Mouse (Mus musculus) midbrain, embryonic 11.5 days (tissue): ENCODE data around the gene Pdx1. TPM values are rescaled to one million over a fixed set of nuclear protein-coding genes. Genes with fewer than 3 reads are reported as not detected.
A peak's percentile ranks its signal among the peaks of the same experiment; 100 is the strongest.

Experiments used
- ATAC-seq: fragments of 200-750 bp; cut with Nextera tagmentation; 2 replicates; pipeline ENCODE4 v1.8.0; 2017; ENCODE audit warnings: moderate TSS enrichment, moderate library complexity; ENCODE audit not compliant: low FRiP score
- DNase-seq: peaks from one replicate; pipeline ENCODE4 v3.0.0; 2015; ENCODE audit warnings: low spot score; ENCODE audit errors: missing footprints
- H3K27ac ChIP-seq: fragments of 300-500 bp; sonication (generic); 2 replicates; pipeline ENCODE4 v1.5.1; 2014; ENCODE audit warnings: low read depth, low read length
- H3K27me3 ChIP-seq: fragments of 300-500 bp; sonication (generic); 2 replicates; pipeline ENCODE4 v1.6.1; 2014; ENCODE audit warnings: mild to moderate bottlenecking, low read length, moderate library complexity, mixed read lengths; ENCODE audit not compliant: control insufficient read depth, insufficient read depth
- H3K36me3 ChIP-seq: fragments of 300-500 bp; sonication (generic); 2 replicates; pipeline ENCODE4 v1.6.1; 2014; ENCODE audit warnings: mild to moderate bottlenecking, low read length, moderate library complexity, mixed read lengths; ENCODE audit not compliant: control insufficient read depth, insufficient read depth
- H3K4me1 ChIP-seq: fragments of 300-500 bp; sonication (generic); 2 replicates; pipeline ENCODE4 v1.6.1; 2014; ENCODE audit warnings: low read length; ENCODE audit not compliant: control insufficient read depth, insufficient read depth
- H3K4me2 ChIP-seq: fragments of 300-500 bp; sonication (generic); 2 replicates; pipeline ENCODE4 v1.6.1; 2014; ENCODE audit warnings: mild to moderate bottlenecking, moderate library complexity
- H3K4me3 ChIP-seq: fragments of 300-500 bp; sonication (generic); 2 replicates; pipeline ENCODE4 v1.5.1; 2014; ENCODE audit warnings: low read depth, low read length
- H3K9ac ChIP-seq: fragments of 300-500 bp; sonication (generic); 2 replicates; pipeline ENCODE4 v1.6.1; 2014; ENCODE audit warnings: low read length
- H3K9me3 ChIP-seq: fragments of 300-500 bp; sonication (generic); 2 replicates; pipeline ENCODE4 v1.6.1; 2016; ENCODE audit warnings: low read length; ENCODE audit not compliant: control insufficient read depth
- WGBS: fragments of 180-500 bp; shearing (Covaris S2); extraction: QIAGEN DNeasy Blood & Tissue Kit; methylation state at CpG from one replicate; pipeline ENCODE4 v1.1.7; 2014; 5-methylcytosine and 5-hydroxymethylcytosine counted together
- polyA plus RNA-seq: library from polyadenylated mRNA; unstranded; fragments of >200 nt; fragmentation: Nextera tagmentation; extraction: Ambion mirVana; gene quantifications from 2 replicates; pipeline ENCODE4 v1.2.1, GENCODE M21; 2014

The Pdx1 gene
- polyA plus RNA-seq, 1 experiment from 2014 or later, result not detected

DNA sequence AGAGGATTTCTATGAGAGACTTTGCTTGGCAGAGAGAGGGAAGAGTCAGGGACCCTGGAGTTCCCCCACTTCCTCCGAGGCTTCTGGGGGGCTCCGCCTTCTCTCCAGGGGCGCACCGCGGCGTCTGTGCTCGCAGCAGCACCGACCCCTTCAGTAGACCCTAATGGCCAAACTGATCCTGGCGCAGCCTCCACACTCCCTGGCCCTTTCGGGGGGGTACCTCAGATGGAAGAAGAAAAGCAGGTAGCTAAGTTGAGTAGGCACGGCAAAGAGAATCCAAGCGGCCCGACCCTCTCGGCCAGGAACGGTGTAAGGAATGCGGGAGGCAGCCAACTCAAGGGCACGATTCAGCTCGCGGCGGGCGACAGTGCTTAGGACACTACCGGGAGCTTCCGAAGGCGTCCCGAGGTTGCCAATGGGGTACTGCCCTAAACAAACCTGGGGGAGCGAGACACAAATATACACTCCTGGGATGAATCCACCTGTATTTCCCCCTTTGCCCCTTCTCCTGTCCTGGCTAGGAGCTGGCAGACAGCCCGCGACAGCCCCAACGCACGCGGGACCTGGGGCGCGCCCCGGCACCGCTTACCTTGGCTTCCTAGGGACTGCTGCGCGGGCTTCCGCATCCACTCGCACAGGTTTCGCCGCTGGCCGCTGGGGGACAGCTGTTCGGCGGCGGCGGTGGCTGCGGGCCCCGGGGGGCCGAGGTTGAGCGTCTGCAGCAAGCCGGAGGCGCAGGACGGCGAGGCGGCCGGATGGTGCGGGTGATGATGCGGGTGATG is 36.3 kb downstream of the Pdx1 start:
- Histone ChIP-seq H3K27ac (no peak overlapping the region), H3K4me1 (peaks cover 7% of the 10 kb centered on the region), H3K36me3 (no peaks in the 10 kb centered on the region), H3K4me3 (no peak overlapping the region), H3K27me3 (peaks cover 100% of the 10 kb centered on the region), H3K9ac (no peak overlapping the region), H3K4me2 (no peak overlapping the region), H3K9me3 (no peaks in the 10 kb centered on the region)
- ATAC-seq (no peak), DNase-seq (peak; percentile 95)
- under 1% methylated on average over 57 of the region's 58 CpGs for WGBS

DNA sequence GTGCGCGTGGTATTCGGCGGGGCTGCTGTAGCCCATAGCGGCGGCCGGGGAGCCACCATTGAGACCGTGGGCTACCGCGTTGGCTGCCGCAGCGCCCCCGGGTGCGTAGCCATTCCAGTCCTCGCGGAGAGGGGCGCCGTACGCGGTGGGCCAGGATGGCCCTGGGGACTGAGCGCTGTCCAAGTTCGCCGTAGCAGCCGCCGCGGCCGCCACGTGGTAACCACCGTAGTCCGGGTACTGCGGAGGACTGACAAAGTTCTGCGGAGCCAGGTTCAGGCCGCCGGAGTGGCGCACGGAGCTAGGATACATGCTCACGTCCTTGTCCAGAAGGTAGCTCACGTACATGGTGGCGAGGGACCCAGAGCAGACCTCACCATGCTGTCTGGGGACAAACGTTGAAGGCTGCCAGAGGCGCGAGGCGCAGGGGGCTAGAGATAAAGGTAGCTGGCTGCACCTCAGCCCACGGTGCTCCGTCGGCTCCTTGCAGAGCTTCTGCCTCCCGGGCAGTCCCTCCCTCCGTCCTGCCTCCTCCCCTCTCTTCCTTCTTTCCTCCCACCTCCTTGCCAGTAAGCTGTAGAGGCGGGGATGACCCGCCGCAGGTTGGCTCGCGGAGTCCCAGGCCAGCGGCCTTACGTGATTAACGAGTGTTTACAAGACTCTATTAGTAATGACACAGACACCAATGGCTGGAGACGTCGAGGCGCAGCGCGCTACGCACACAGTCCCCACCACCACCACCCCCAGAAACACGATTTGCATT is 37.1 kb downstream of the Pdx1 start, which contains the start of gene Cdx2:
Cdx2 (minus strand) TSS at position 633 of the 760 bp plus-strand sequence.
- H3K4me2 ChIP-seq, result no peak within 1 kb of the TSS
- peak; percentile 94 for DNase-seq
- H3K4me3 ChIP-seq, result no peak within 1 kb of the TSS

DNA sequence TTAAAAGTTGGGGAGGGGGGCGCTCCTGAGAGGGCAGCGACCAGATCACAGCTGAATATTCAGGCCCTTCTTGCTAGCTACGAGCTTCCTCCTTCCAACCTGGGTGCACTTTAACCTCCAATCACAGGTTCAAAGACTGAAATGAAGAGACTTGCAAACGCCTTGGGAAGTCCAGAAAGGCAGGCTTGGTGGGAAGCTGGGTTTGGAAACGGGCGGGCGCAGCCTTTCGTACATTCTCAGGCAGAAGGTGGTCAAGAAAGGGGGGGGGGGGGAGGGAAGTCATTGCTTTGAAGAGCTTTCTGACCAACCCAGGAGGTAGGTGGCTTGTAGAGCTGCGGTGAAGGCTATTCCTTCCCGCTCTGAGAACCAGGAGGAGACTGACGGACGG is 37.6 kb downstream of the Pdx1 start:
- Histone ChIP-seq H3K9ac (no peak overlapping the region), H3K36me3 (no peaks in the 10 kb centered on the region), H3K4me2 (no peak overlapping the region), H3K9me3 (no peaks in the 10 kb centered on the region), H3K4me3 (no peak overlapping the region), H3K4me1 (peaks cover 7% of the 10 kb centered on the region), H3K27me3 (peaks cover 100% of the 10 kb centered on the region), H3K27ac (no peak overlapping the region)
- WGBS, result 0% methylated on average over 12 of the region's 12 CpGs
- ATAC-seq (no peak), DNase-seq (no peak)

More for the DNA sequence above, 37.1 kb downstream of the Pdx1 start, which contains the start of gene Cdx2:
- Histone ChIP-seq H3K4me1 (peaks cover 7% of the 10 kb centered on the region), H3K36me3 (no peaks in the 10 kb centered on the region), H3K9ac (no peak within 1 kb of the TSS), H3K27me3 (peaks cover 100% of the 10 kb centered on the region), H3K9me3 (no peaks in the 10 kb centered on the region), H3K27ac (no peak within 1 kb of the TSS)
- no peak for ATAC-seq
- 2% methylated on average over 63 of the region's 63 CpGs for WGBS

DNA sequence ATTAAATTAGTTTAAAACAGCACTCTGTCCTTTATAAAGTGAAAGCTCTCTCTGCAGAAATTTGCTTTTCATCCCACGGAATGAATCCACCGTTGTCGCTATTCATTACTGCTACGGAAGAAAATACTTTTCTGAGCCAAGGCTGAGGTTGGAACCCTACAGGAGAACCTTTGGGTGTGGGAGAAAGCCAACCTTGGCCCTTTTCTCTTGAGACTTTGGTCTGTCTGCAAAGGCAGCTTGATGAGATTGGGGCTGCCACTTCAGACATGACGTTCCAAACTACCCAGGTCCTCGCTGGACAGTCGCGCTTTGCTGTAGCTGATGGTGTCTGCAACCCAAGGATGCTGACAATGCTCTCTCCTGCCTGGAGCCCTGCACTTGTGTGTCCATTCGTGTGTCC is 38.7 kb downstream of the Pdx1 start:
- H3K36me3 ChIP-seq, result no peaks in the 10 kb centered on the region
- H3K27me3 ChIP-seq, result peaks cover 100% of the 10 kb centered on the region
- 7% methylated on average over 9 of the region's 9 CpGs for WGBS
- DNase-seq, result peak; percentile 94
- H3K9ac ChIP-seq, result no peak overlapping the region
- no peaks in the 10 kb centered on the region for H3K9me3 ChIP-seq
- peaks cover 7% of the 10 kb centered on the region for H3K4me1 ChIP-seq
- no peak overlapping the region for H3K4me2 ChIP-seq
- ATAC-seq, result no peak
- H3K27ac ChIP-seq, result no peak overlapping the region
- H3K4me3 ChIP-seq, result no peak overlapping the region

DNA sequence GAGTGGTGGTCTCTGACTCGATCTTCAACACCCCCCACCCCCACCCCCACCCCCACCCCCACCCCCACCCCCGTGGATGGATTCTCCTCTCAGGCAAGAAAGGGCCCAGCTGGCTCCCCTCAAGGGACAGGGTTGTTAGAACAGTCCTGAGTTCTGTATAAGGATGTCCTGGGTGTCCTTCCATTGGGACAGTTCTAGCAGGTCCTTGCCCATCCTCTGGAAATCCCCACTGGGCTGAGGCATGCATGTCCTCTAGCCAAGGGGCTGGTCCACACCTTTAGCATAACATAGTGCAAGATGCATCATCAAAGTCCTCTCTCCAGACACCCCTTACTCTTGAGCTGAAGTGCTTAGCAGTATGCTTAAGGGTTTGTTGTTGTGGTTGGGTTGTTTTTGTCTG is 40.0 kb downstream of the Pdx1 start:
- Histone ChIP-seq H3K9ac (no peak overlapping the region), H3K9me3 (no peaks in the 10 kb centered on the region), H3K4me1 (peaks cover 4% of the 10 kb centered on the region), H3K4me2 (no peak overlapping the region), H3K4me3 (no peak overlapping the region), H3K36me3 (no peaks in the 10 kb centered on the region), H3K27me3 (peaks cover 100% of the 10 kb centered on the region), H3K27ac (no peak overlapping the region)
- WGBS, result 0% methylated on average over 2 of the region's 2 CpGs
- no peak for ATAC-seq
- DNase-seq, result peak; percentile 81

DNA sequence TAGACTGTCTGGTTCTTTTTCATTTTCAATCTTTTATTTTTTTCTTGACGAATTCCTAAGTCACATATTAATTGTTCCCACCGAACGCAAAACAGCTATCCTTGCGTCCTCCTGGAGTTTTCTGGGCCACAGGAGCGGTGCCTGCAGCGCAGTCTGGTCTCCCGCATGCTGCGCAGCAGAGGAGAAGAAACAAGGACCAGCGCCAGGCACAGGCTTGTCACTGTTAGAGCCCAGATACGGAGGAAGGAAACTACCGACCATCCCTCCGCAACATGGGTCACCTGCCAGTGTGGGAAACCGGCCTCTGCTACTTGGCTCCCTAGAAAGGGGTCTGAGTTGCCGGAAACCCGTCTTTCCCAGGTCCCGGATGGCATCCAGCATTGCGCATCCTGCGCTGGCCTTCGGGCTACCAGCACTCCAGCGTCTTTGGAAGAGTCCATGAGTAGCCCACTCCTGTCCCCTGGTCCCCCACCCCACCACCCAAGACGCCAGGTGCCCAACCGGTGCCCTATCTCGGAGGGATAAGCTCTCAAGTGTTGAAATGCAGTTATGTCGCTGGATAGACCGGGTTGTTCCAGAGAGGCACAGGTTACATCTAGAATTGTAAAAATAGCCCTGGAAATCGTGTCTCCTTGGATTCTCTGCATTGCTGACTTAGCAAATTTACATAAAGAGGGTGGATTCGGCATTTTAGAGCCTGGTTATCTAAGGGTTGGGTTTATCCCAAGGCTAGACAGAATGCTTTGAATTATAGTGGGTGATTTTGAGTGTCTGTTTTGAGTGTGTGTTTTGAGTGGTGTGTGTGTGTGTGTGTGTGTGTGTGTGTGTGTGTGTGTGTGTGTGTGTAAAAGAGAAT is 43.3 kb downstream of the Pdx1 start:
- Histone ChIP-seq H3K4me3 (no peak overlapping the region), H3K27me3 (peaks cover 99% of the 10 kb centered on the region), H3K4me2 (no peak overlapping the region), H3K9me3 (no peaks in the 10 kb centered on the region), H3K36me3 (no peaks in the 10 kb centered on the region), H3K27ac (no peak overlapping the region), H3K4me1 (peaks cover 3% of the 10 kb centered on the region; the same call in 1 of the 2 replicates), H3K9ac (no peak overlapping the region)
- WGBS, result 2% methylated on average over 27 of the region's 27 CpGs
- DNase-seq, result peak; percentile 95
- no peak for ATAC-seq

DNA sequence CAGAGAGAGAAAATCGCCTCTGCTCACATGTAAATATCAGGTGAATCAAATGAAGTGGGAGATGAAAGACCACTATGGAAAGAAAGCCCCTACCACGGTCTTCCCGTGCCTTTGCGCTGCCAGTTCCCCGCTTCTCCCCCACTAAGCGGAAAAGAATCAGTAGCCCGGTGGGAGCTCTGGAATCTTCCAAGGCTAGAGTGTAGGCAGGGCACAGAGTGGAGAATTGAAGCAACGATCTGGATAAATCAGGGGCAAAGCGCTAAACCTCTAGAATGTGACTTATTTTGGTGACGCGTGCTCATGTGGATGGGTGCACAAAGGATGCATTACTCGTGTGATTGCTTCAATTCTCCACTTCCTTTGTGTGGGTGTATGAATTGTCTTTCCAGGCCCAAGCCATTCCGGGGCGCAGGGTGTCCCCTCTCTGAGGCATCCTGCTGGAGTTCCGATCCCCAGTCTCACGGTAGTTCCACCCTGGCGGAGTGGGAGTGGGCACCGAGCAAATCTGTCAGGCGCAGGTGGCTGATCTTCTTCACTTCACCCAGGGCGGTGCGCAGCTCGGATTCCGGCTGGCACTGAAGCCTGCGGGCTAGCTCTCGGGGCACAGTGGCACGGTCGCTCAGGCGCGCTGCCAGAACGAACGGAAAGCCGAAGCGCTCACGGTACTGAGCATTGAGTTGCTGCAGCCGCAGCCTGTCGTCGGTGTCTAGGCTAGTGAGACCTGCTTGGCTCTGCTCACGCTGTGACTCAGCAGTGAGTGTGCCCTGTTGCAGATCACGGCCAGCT is 45.1 kb downstream of the Pdx1 start:
- DNase-seq, result peak; percentile 92
- WGBS, result under 1% methylated on average over 39 of the region's 39 CpGs
- ATAC-seq, result no peak

DNA sequence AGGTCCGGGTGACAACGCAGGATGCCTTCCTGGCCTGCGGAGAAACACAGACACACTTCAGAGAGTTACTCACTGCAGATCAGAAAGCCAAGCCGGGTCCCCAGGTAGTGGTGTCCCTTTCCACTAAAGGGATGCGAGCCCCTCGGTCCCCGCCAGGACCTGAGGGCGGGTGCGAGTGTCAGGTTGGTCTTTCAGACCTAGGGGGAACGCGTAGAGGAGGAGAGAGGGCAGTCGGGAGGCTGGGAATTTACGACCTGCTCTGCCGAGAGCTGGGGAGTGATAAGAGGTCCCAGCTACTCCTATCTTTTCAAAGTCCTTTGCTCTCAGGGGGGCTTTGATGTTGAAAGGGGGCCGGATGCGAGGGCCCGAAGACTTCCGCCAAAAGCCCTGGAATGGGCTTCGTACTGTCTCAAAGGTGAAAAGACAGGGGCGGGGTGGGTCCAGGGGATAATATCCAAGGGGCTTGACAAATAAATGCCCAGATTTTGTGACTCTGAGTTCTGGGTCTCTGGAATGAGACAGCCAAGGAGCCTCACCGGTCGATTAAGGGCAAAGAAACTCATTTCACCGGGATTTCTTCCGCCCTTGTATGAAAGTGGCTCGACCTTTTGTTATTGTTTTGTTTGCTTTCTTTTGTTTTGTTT is 45.8 kb downstream of the Pdx1 start:
- DNase-seq, result peak; percentile 88
- no peak overlapping the region for H3K27ac ChIP-seq
- WGBS, result under 1% methylated on average over 25 of the region's 25 CpGs

More for the DNA sequence above, 45.1 kb downstream of the Pdx1 start:
- H3K27me3 ChIP-seq, result peaks cover 94% of the 10 kb centered on the region
- H3K4me3 ChIP-seq, result no peak overlapping the region
- no peaks in the 10 kb centered on the region for H3K9me3 ChIP-seq
- H3K36me3 ChIP-seq, result no peaks in the 10 kb centered on the region
- H3K4me2 ChIP-seq, result no peak overlapping the region
- H3K9ac ChIP-seq, result no peak overlapping the region
- H3K4me1 ChIP-seq, result peaks cover 3% of the 10 kb centered on the region; the same call in 1 of the 2 replicates
- H3K27ac ChIP-seq, result no peak overlapping the region

More for the DNA sequence above, 45.8 kb downstream of the Pdx1 start:
- Histone ChIP-seq H3K4me3 (no peak overlapping the region), H3K9me3 (no peaks in the 10 kb centered on the region), H3K27me3 (peaks cover 90% of the 10 kb centered on the region), H3K9ac (no peak overlapping the region), H3K4me1 (peaks cover 3% of the 10 kb centered on the region; the same call in 1 of the 2 replicates), H3K4me2 (no peak overlapping the region), H3K36me3 (no peaks in the 10 kb centered on the region)
- ATAC-seq, result no peak
